Mouse (Mus musculus) forebrain, postnatal 0 days (tissue): Measurements from ENCODE around the gene Gm48551. TPM values are rescaled to one million over a fixed set of nuclear protein-coding genes. Genes with fewer than 3 reads are reported as not detected.

Source experiments
- ATAC-seq: fragments of 200-750 bp; cut with Nextera tagmentation; 2 replicates; pipeline ENCODE4 v1.8.0; 2017; ENCODE audit warnings: mild to moderate bottlenecking, moderate library complexity
- DNase-seq: peaks from one replicate; pipeline ENCODE4 v3.0.0-alpha.2; 2015
- H3K27ac ChIP-seq: fragments of 300-500 bp; sonication (generic); 2 replicates; pipeline ENCODE4 v1.5.1; 2014; ENCODE audit warnings: low read depth, mild to moderate bottlenecking, antibody characterized with exemption, low read length, moderate library complexity, mixed read lengths
- H3K27me3 ChIP-seq: fragments of 300-500 bp; sonication (generic); 2 replicates; pipeline ENCODE4 v1.6.1; 2014; ENCODE audit warnings: mild to moderate bottlenecking, low read length, mixed read lengths; ENCODE audit not compliant: insufficient read depth
- H3K36me3 ChIP-seq: fragments of 300-500 bp; sonication (generic); 2 replicates; pipeline ENCODE4 v1.6.1; 2014; ENCODE audit warnings: mild to moderate bottlenecking, moderate library complexity; ENCODE audit not compliant: insufficient read depth
- H3K4me1 ChIP-seq: fragments of 300-500 bp; sonication (generic); 2 replicates; pipeline ENCODE4 v1.6.1; 2014; ENCODE audit warnings: antibody characterized with exemption; ENCODE audit not compliant: insufficient read depth
- H3K4me2 ChIP-seq: fragments of 300-500 bp; sonication (generic); 2 replicates; pipeline ENCODE4 v1.6.1; 2014; ENCODE audit warnings: low read depth, mild to moderate bottlenecking, moderate library complexity
- H3K4me3 ChIP-seq: fragments of 300-500 bp; sonication (generic); 2 replicates; pipeline ENCODE4 v1.5.1; 2014; ENCODE audit warnings: low read depth, low read length, mixed read lengths
- H3K9ac ChIP-seq: fragments of 300-500 bp; sonication (generic); 2 replicates; pipeline ENCODE4 v1.6.1; 2014; ENCODE audit warnings: mild to moderate bottlenecking
- H3K9me3 ChIP-seq: fragments of 300-500 bp; sonication (generic); 2 replicates; pipeline ENCODE4 v1.6.1; 2016; ENCODE audit warnings: low read length
- CTCF ChIP-seq: sonication (generic); IDR thresholded peaks from 2 replicates; pipeline ENCODE4 v1.5.1; 2016; ENCODE audit warnings: antibody characterized with exemption, control low read depth, low read depth
- microRNA-seq, 2 experiments: library from miRNA; unstranded; fragments of <30 nt; microRNA quantifications; one replicate each; pipeline ENCODE4; 2016
- polyA plus RNA-seq: library from polyadenylated mRNA; unstranded; fragments of >200 nt; fragmentation: Nextera tagmentation; extraction: Ambion mirVana; gene quantifications from 2 replicates; pipeline ENCODE4 v1.2.1, GENCODE M21; 2015
- total RNA-seq: library from RNA; depleted of rRNA; stranded (reverse); fragments of >200 nt; gene quantifications from 2 replicates; pipeline ENCODE4 v1.2.3, GENCODE M21; 2014; rRNA removed

Gm48551 gene
- total and polyA plus RNA-seq, 2 experiments from 2014 or later = 2.5 to 5.0 TPM

DNA sequence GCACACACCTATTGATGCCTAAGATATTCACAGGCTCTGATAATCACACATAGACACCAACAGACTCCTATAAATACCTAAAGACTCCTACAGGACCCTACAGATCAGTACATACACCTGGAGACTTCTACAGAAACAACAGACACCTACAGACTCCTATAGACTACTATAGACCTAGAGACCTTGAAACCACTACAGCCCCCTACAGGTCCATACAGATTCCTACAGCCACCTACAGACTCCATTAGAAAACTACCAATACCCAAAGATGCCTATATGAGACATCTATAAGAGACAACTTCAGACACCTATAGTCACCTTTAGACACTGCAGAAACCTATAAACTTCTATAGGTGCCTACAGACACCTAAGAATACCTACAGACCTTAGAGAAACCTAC is 56.8 kb downstream of the Gm48551 start:
- H3K9me3 ChIP-seq = no peaks in the 10 kb centered on the region
- H3K4me2 ChIP-seq = no peak overlapping the region
- no peaks in the 10 kb centered on the region for H3K4me1 ChIP-seq
- DNase-seq (no peak), ATAC-seq (no peak)
- no peak overlapping the region for H3K9ac ChIP-seq
- H3K27ac ChIP-seq = no peak overlapping the region
- no peaks in the 10 kb centered on the region for H3K36me3 ChIP-seq
- peaks cover 8% of the 10 kb centered on the region; the same call in 1 of the 2 replicates for H3K27me3 ChIP-seq
- H3K4me3 ChIP-seq = no peak overlapping the region
- peak; percentile 38; the same call in 1 of the 2 replicates for TF ChIP-seq CTCF

Small RNAs within 50 kb of the gene (microRNA-seq; reads per million reads assigned to microRNA genes)
- 0.39 to 0.98 reads per million in 2 experiments for gene Mir1191b
- gene Mir6913 = 0 to 1.2 reads per million in 2 experiments

Other genes starting within 250 kb of the Gm48551 start
Only the 30 nearest of the 35 such genes appear.
- 30.1 and 32.5 TPM in 2 replicates for gene Pias4, start 216.5 kb upstream of the Gm48551 start, total RNA-seq
- 28.1 and 35.8 TPM in 2 replicates for gene Pias4, start 216.5 kb upstream of the Gm48551 start, polyA plus RNA-seq
- 2,084 and 2,175 TPM in 2 replicates for gene Eef2, start 207.8 kb upstream of the Gm48551 start, total RNA-seq
- gene Eef2, start 207.8 kb upstream of the Gm48551 start, polyA plus RNA-seq = 466 and 485 TPM in 2 replicates
- gene Dapk3, start 201.5 kb upstream of the Gm48551 start, total RNA-seq = 64.6 and 68.9 TPM in 2 replicates
- gene Dapk3, start 201.5 kb upstream of the Gm48551 start, polyA plus RNA-seq = 58.1 TPM in 2 replicates
- gene 4930442H23Rik, start 200.6 kb upstream of the Gm48551 start, total RNA-seq = not detected in 2 replicates
- 0.11 and 0.24 TPM in 2 replicates for gene 4930442H23Rik, start 200.6 kb upstream of the Gm48551 start, polyA plus RNA-seq
- 0.08 TPM in 1 of 2 replicates, not detected in the other for gene Nmrk2, start 182.4 kb upstream of the Gm48551 start, total RNA-seq
- gene Nmrk2, start 182.4 kb upstream of the Gm48551 start, polyA plus RNA-seq = not detected in 2 replicates
- gene Atcay, start 153.6 kb upstream of the Gm48551 start, total RNA-seq = 163 and 170 TPM in 2 replicates
- gene Atcay, start 153.6 kb upstream of the Gm48551 start, polyA plus RNA-seq = 78.8 and 79.2 TPM in 2 replicates
- gene Zfr2, start 151.3 kb upstream of the Gm48551 start, total RNA-seq = 51.0 and 52.1 TPM in 2 replicates
- 13.0 and 18.7 TPM in 2 replicates for gene Zfr2, start 151.3 kb upstream of the Gm48551 start, polyA plus RNA-seq
- gene Matk, start 131.5 kb upstream of the Gm48551 start, total RNA-seq = 87.3 and 113 TPM in 2 replicates
- gene Matk, start 131.5 kb upstream of the Gm48551 start, polyA plus RNA-seq = 66.4 and 79.4 TPM in 2 replicates
- 90.2 and 94.9 TPM in 2 replicates for gene Mrpl54, start 117.5 kb upstream of the Gm48551 start, total RNA-seq
- 134 and 148 TPM in 2 replicates for gene Mrpl54, start 117.5 kb upstream of the Gm48551 start, polyA plus RNA-seq
- gene Apba3, start 117.5 kb upstream of the Gm48551 start, total RNA-seq = 43.3 and 44.6 TPM in 2 replicates
- 22.8 and 24.8 TPM in 2 replicates for gene Apba3, start 117.5 kb upstream of the Gm48551 start, polyA plus RNA-seq
- gene Tjp3, start 92.9 kb upstream of the Gm48551 start, total RNA-seq = 6.3 and 8.5 TPM in 2 replicates
- 5.7 and 6.4 TPM in 2 replicates for gene Tjp3, start 92.9 kb upstream of the Gm48551 start, polyA plus RNA-seq
- gene Pip5k1c, start 91.5 kb upstream of the Gm48551 start, total RNA-seq = 189 and 229 TPM in 2 replicates
- 110 and 130 TPM in 2 replicates for gene Pip5k1c, start 91.5 kb upstream of the Gm48551 start, polyA plus RNA-seq
- gene Cactin, start 63.4 kb upstream of the Gm48551 start, total RNA-seq = 24.2 and 43.4 TPM in 2 replicates
- 19.9 and 24.2 TPM in 2 replicates for gene Cactin, start 63.4 kb upstream of the Gm48551 start, polyA plus RNA-seq
- 2.4 and 3.9 TPM in 2 replicates for gene Tbxa2r, start 55.7 kb upstream of the Gm48551 start, total RNA-seq
- 3.3 and 3.4 TPM in 2 replicates for gene Tbxa2r, start 55.7 kb upstream of the Gm48551 start, polyA plus RNA-seq
- 0.15 TPM in 1 of 2 replicates, not detected in the other for gene Gipc3, start 41.2 kb upstream of the Gm48551 start, total RNA-seq
- gene Gipc3, start 41.2 kb upstream of the Gm48551 start, polyA plus RNA-seq = not detected in 2 replicates
- gene Hmg20b, start 34.0 kb upstream of the Gm48551 start, total RNA-seq = 15.1 and 21.6 TPM in 2 replicates
- 25.1 and 25.2 TPM in 2 replicates for gene Hmg20b, start 34.0 kb upstream of the Gm48551 start, polyA plus RNA-seq
- gene Mfsd12, start 27.0 kb upstream of the Gm48551 start, total RNA-seq = 19.8 and 23.4 TPM in 2 replicates
- gene Mfsd12, start 27.0 kb upstream of the Gm48551 start, polyA plus RNA-seq = 10.1 TPM in 2 replicates
- gene 4930404N11Rik, start 18.6 kb upstream of the Gm48551 start, total RNA-seq = not detected in 2 replicates
- gene 4930404N11Rik, start 18.6 kb upstream of the Gm48551 start, polyA plus RNA-seq = 0.16 and 0.20 TPM in 2 replicates
- gene Fzr1, start 6.0 kb upstream of the Gm48551 start, total RNA-seq = 60.2 and 67.2 TPM in 2 replicates
- gene Fzr1, start 6.0 kb upstream of the Gm48551 start, polyA plus RNA-seq = 128 and 132 TPM in 2 replicates
- 126 and 139 TPM in 2 replicates for gene Dohh, start within 50 bp of the Gm48551 start, total RNA-seq
- 111 and 125 TPM in 2 replicates for gene Dohh, start within 50 bp of the Gm48551 start, polyA plus RNA-seq
- 5.8 and 16.6 TPM in 2 replicates for gene Gm48552, start 4.5 kb downstream of the Gm48551 start, total RNA-seq
- 1.9 and 3.7 TPM in 2 replicates for gene Gm48552, start 4.5 kb downstream of the Gm48551 start, polyA plus RNA-seq
- 0.77 and 1.3 TPM in 2 replicates for gene Smim24, start 8.6 kb downstream of the Gm48551 start, total RNA-seq
- gene Smim24, start 8.6 kb downstream of the Gm48551 start, polyA plus RNA-seq = 1.7 TPM in 2 replicates
- 9.0 and 14.5 TPM in 2 replicates for gene Nfic, start 71.2 kb downstream of the Gm48551 start, total RNA-seq
- 14.8 and 23.1 TPM in 2 replicates for gene Nfic, start 71.2 kb downstream of the Gm48551 start, polyA plus RNA-seq
- gene Celf5, start 98.2 kb downstream of the Gm48551 start, total RNA-seq = 122 and 166 TPM in 2 replicates
- 59.9 and 71.3 TPM in 2 replicates for gene Celf5, start 98.2 kb downstream of the Gm48551 start, polyA plus RNA-seq
- gene Ncln, start 111.9 kb downstream of the Gm48551 start, total RNA-seq = 83.3 and 105 TPM in 2 replicates
- gene Ncln, start 111.9 kb downstream of the Gm48551 start, polyA plus RNA-seq = 57.1 and 65.0 TPM in 2 replicates
- 0.38 TPM in 1 of 2 replicates, not detected in the other for gene S1pr4, start 115.7 kb downstream of the Gm48551 start, total RNA-seq
- gene S1pr4, start 115.7 kb downstream of the Gm48551 start, polyA plus RNA-seq = 0.31 and 0.39 TPM in 2 replicates
- gene Gna15, start 139.8 kb downstream of the Gm48551 start, total RNA-seq = 1.3 and 1.5 TPM in 2 replicates
- gene Gna15, start 139.8 kb downstream of the Gm48551 start, polyA plus RNA-seq = 1.3 and 1.6 TPM in 2 replicates
- 110 and 114 TPM in 2 replicates for gene Gna11, start 160.7 kb downstream of the Gm48551 start, total RNA-seq
- gene Gna11, start 160.7 kb downstream of the Gm48551 start, polyA plus RNA-seq = 126 and 133 TPM in 2 replicates
- 450 and 455 TPM in 2 replicates for gene Aes, start 175.0 kb downstream of the Gm48551 start, total RNA-seq
- 752 and 802 TPM in 2 replicates for gene Aes, start 175.0 kb downstream of the Gm48551 start, polyA plus RNA-seq
- 20.5 and 25.6 TPM in 2 replicates for gene Tle2, start 190.1 kb downstream of the Gm48551 start, total RNA-seq
- gene Tle2, start 190.1 kb downstream of the Gm48551 start, polyA plus RNA-seq = 21.0 and 30.5 TPM in 2 replicates